Mouse (Mus musculus) myocyte (in vitro differentiated cells): ENCODE measurements around the gene Cd70. TPM values are rescaled to one million over a fixed set of nuclear protein-coding genes. Genes with fewer than 3 reads are reported as not detected.

Experiments used
- H3K27me3 ChIP-seq: one replicate; pipeline ENCODE4 v1.6.1; 2011; ENCODE audit not compliant: control insufficient read depth, insufficient read depth, insufficient read length
- H3K36me3 ChIP-seq: one replicate; pipeline ENCODE4 v1.6.1; 2011; ENCODE audit not compliant: control insufficient read depth, insufficient read depth
- H3K4me2 ChIP-seq: one replicate; pipeline ENCODE4 v1.6.1; 2011; ENCODE audit warnings: low read depth, control low read depth
- H3K4me3 ChIP-seq: one replicate; pipeline ENCODE4 v1.5.1; 2011; ENCODE audit warnings: mild to moderate bottlenecking, control low read depth, moderate library complexity
- H3K79me2 ChIP-seq: one replicate; pipeline ENCODE4 v1.6.1; 2011; ENCODE audit not compliant: control insufficient read depth, insufficient read depth
- H3ac ChIP-seq: one replicate; pipeline ENCODE4 v1.6.1; 2011; ENCODE audit not compliant: control insufficient read depth, insufficient read length
- CEBPB ChIP-seq: IDR thresholded peaks from 2 replicates; pipeline ENCODE4 v1.6.1; 2011; ENCODE audit warnings: mild to moderate bottlenecking, moderate library complexity; ENCODE audit not compliant: poor library complexity, insufficient read depth, severe bottlenecking
- E2F4 ChIP-seq: IDR thresholded peaks from one replicate; pipeline ENCODE4 v1.6.1; 2011; ENCODE audit warnings: mild to moderate bottlenecking, control low read depth, moderate library complexity; ENCODE audit not compliant: insufficient read depth
- MAX ChIP-seq: IDR thresholded peaks from one replicate; pipeline ENCODE4 v1.6.1; 2011; ENCODE audit warnings: low read depth, mild to moderate bottlenecking, control low read depth
- MYOD1 ChIP-seq, 3 experiments: IDR thresholded peaks; one replicate each; pipeline ENCODE4 v1.6.1; 2011; ENCODE audit warnings: control low read depth in 2 of 3, low read depth in 2 of 3, mild to moderate bottlenecking in 2 of 3, moderate library complexity in 1 of 3; ENCODE audit not compliant: insufficient read length in 2 of 3, control insufficient read depth in 1 of 3
- MYOG ChIP-seq, 3 experiments: IDR thresholded peaks; one replicate each; pipeline ENCODE4 v1.6.1; 2011; ENCODE audit warnings: control low read depth in 2 of 3, low read depth in 2 of 3, mild to moderate bottlenecking in 2 of 3; ENCODE audit not compliant: insufficient read length in 2 of 3, control insufficient read depth in 1 of 3, insufficient read depth in 1 of 3
- POLR2A ChIP-seq: IDR thresholded peaks from one replicate; pipeline ENCODE4 v1.6.1; 2011; ENCODE audit warnings: low read depth, mild to moderate bottlenecking, control low read depth, moderate library complexity; ENCODE audit not compliant: insufficient read length
- POLR2AphosphoS2 ChIP-seq: IDR thresholded peaks from one replicate; pipeline ENCODE4 v1.6.1; 2011; ENCODE audit warnings: low read depth, control low read depth; ENCODE audit not compliant: insufficient read length
- REST ChIP-seq: IDR thresholded peaks from one replicate; pipeline ENCODE4 v1.6.1; 2011; ENCODE audit warnings: mild to moderate bottlenecking, control low read depth, moderate library complexity; ENCODE audit not compliant: insufficient read depth, insufficient read length
- SRF ChIP-seq: IDR thresholded peaks from one replicate; pipeline ENCODE4 v1.6.1; 2011; ENCODE audit warnings: low read depth; ENCODE audit not compliant: control insufficient read depth, insufficient read length
- TCF12 ChIP-seq: IDR thresholded peaks from one replicate; pipeline ENCODE4 v1.6.1; 2011; ENCODE audit warnings: mild to moderate bottlenecking, control low read depth; ENCODE audit not compliant: poor library complexity, insufficient read depth, severe bottlenecking
- TCF3 ChIP-seq: IDR thresholded peaks from one replicate; pipeline ENCODE4 v1.6.1; 2011; ENCODE audit warnings: low read depth, control low read depth; ENCODE audit not compliant: insufficient read length
- USF1 ChIP-seq: IDR thresholded peaks from one replicate; pipeline ENCODE4 v1.6.1; 2011; ENCODE audit warnings: low read depth, mild to moderate bottlenecking, control low read depth, moderate library complexity
- polyA plus RNA-seq: library from polyadenylated mRNA; unstranded; fragments of >200 nt; fragmentation: generic; extraction: Trizol; gene quantifications from one replicate; pipeline ENCODE4 v1.2.1, GENCODE M21; 2012; ENCODE audit warnings: missing spikeins

The Cd70 gene
- polyA plus RNA-seq, 1 experiment = not detected

DNA sequence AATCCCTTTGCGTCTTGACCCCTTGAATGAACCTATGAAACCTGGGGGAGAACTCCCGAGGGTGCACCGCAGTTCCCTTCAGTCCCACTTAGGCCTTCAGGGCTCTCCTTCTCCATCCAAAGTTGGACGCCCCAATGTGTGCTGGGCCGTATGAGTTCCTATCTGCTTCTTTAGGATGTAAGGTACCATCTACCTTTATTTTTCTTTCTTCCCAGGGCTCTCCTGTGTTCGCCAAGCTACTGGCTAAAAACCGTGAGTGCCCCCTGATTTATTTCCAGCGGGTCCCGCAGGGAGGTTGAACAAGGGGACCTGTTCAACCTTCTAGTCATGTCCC is 43.6 kb downstream of the Cd70 start:
- Histone ChIP-seq H3K79me2 (peaks cover 11% of the 10 kb centered on the region), H3K27me3 (no peaks in the 10 kb centered on the region), H3K4me2 (peak overlapping the region; percentile 81), H3K4me3 (peak overlapping the region; percentile 77), H3ac (peak overlapping the region; percentile 20), H3K36me3 (no peaks in the 10 kb centered on the region)
- TF ChIP-seq POLR2AphosphoS2 (no peak), USF1 (no peak), REST (no peak), MAX (no peak), CEBPB (no peak), E2F4 (no peak), MYOD1 (IDR thresholded peaks at IDR 0.05; ENCODE audit: control insufficient read depth in 1 of 3, insufficient read length in 2 of 3, low read depth in 2 of 3) (no peak), TCF12 (no peak), POLR2A (no peak), SRF (no peak), MYOG (IDR thresholded peaks at IDR 0.05; ENCODE audit: control insufficient read depth in 1 of 3, insufficient read depth in 1 of 3, insufficient read length in 2 of 3, low read depth in 2 of 3) (no peak), TCF3 (no peak)

GRCm38 (mm10) chr17:57105181-57106034 is 44.2 kb downstream of the Cd70 start, which contains the start of gene Tnfsf9:
Tnfsf9 (plus strand) TSS chr17:57105325.
- Histone ChIP-seq H3K27me3 (no peaks in the 10 kb centered on the region), H3K36me3 (no peaks in the 10 kb centered on the region), H3K4me2 (peak within 1 kb of the TSS; percentile 81), H3K4me3 (peak within 1 kb of the TSS; percentile 77), H3ac (peak within 1 kb of the TSS; percentile 20), H3K79me2 (peaks cover 11% of the 10 kb centered on the region)
- TF ChIP-seq E2F4 = no peak
- TF ChIP-seq POLR2A = peak; percentile 84
- TF ChIP-seq USF1 = no peak
- no peak for TF ChIP-seq MYOG (IDR thresholded peaks at IDR 0.05; ENCODE audit: control insufficient read depth in 1 of 3, insufficient read depth in 1 of 3, insufficient read length in 2 of 3, low read depth in 2 of 3)
- TF ChIP-seq MYOD1 (IDR thresholded peaks at IDR 0.05; ENCODE audit: control insufficient read depth in 1 of 3, insufficient read length in 2 of 3, low read depth in 2 of 3) = no peak
- TF ChIP-seq SRF = no peak
- no peak for TF ChIP-seq TCF12
- TF ChIP-seq POLR2AphosphoS2 = peak; percentile 84
- no peak for TF ChIP-seq CEBPB
- TF ChIP-seq REST = no peak
- no peak for TF ChIP-seq TCF3
- no peak for TF ChIP-seq MAX

- Histone ChIP-seq H3K4me2 (peak overlapping the region; percentile 54), H3K27me3 (no peaks in the 10 kb centered on the region), H3K79me2 (peaks cover 11% of the 10 kb centered on the region), H3K36me3 (no peaks in the 10 kb centered on the region), H3K4me3 (peak overlapping the region; percentile 77), H3ac (no peak overlapping the region)
- TF ChIP-seq REST (no peak), CEBPB (no peak), MYOD1 (IDR thresholded peaks at IDR 0.05; ENCODE audit: control insufficient read depth in 1 of 3, insufficient read length in 2 of 3, low read depth in 2 of 3) (no peak), POLR2A (no peak), USF1 (no peak), TCF3 (no peak), TCF12 (no peak), SRF (no peak), E2F4 (no peak), MAX (no peak), POLR2AphosphoS2 (no peak), MYOG (IDR thresholded peaks at IDR 0.05; ENCODE audit: control insufficient read depth in 1 of 3, insufficient read depth in 1 of 3, insufficient read length in 2 of 3, low read depth in 2 of 3) (no peak)
These were observed 45.1 kb downstream of the Cd70 start for GRCm38 (mm10) chr17:57104496-57104895.

DNA sequence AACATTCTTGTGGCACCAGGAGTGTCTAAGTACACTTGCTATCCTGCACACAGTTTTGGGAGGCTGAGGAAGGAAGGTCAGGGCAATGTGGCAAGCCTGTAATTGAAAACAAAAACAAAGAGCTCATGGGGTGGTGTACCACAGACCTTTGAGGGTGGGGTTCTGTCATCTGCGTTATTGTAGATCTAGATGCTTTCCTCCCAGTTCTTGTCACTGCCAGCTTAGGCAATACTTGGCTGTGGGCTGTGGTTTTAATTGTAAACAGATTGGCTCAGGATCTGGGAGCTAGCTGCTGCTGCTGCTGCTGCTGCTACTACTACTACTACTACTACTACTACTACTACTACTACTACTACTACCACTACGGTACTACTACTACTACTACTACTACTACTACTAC is 47.3 kb downstream of the Cd70 start:
- no peak overlapping the region for H3K4me3 ChIP-seq
- H3K79me2 ChIP-seq = peaks cover 11% of the 10 kb centered on the region
- H3K27me3 ChIP-seq = no peaks in the 10 kb centered on the region
- no peak overlapping the region for H3ac ChIP-seq
- H3K4me2 ChIP-seq = no peak overlapping the region
- no peak for TF ChIP-seq TCF3
- no peak for TF ChIP-seq POLR2AphosphoS2
- no peak for TF ChIP-seq REST
- no peaks in the 10 kb centered on the region for H3K36me3 ChIP-seq

- Histone ChIP-seq H3K79me2 (no peaks in the 10 kb centered on the region), H3K27me3 (no peaks in the 10 kb centered on the region), H3ac (no peak overlapping the region), H3K36me3 (no peaks in the 10 kb centered on the region), H3K4me2 (no peak overlapping the region), H3K4me3 (no peak overlapping the region)
- TF ChIP-seq POLR2A (no peak), MYOG (IDR thresholded peaks at IDR 0.05; ENCODE audit: control insufficient read depth in 1 of 3, insufficient read depth in 1 of 3, insufficient read length in 2 of 3, low read depth in 2 of 3) (no peak), SRF (no peak), E2F4 (no peak), MAX (no peak)
These were observed 49.8 kb downstream of the Cd70 start for GRCm38 (mm10) chr17:57099629-57100325.
